In genomic region chr7:102132395-102132794, GRCm38 (mm10) we compare ENCODE assay signal across 28 mouse cellular contexts. TPM values are rescaled to one million over a fixed set of nuclear protein-coding genes. Genes with fewer than 3 reads are reported as not detected.
DNase-seq lines count a peak whose midpoint lies in the region; ATAC-seq and TF ChIP-seq lines count a peak whose summit lies in the region.
"Had no signal": no experiment of that assay in that cellular context is flagged by ENCODE, and none has a peak within 500 bp of the region (broad histone marks: within the 10 kb centered on the region; RNA-seq: fewer than 3 reads in every experiment).

No protein-coding gene starts in this region.

- TF ChIP-seq EP300 in lung, postnatal 0 days (IDR thresholded peaks at IDR 0.05), result peak; percentile 74

- H3K27ac ChIP-seq in lung, embryonic 14.5 days (ENCODE audit: low read depth), result no peak overlapping the region
- H3K27ac ChIP-seq in lung, postnatal 0 days (ENCODE audit: low read length), result no peak overlapping the region
- no peak overlapping the region for H3K27ac ChIP-seq in midbrain, embryonic 13.5 days
- H3K27ac ChIP-seq: embryonic facial prominence, embryonic 12.5 days; hindbrain, embryonic 14.5 days; kidney, postnatal 0 days; left cerebral cortex, adult 2 months; limb, embryonic 10.5 days; lung, embryonic 15.5 days had no signal

- peak; percentile 26 for DNase-seq in heart, adult 8-10 months (ENCODE audit: low spot score)
- no peak for DNase-seq in heart, postnatal 10 days
- peak; percentile 60 for DNase-seq in lung, embryonic 14.5 days
- no peak for DNase-seq in lung, adult 2 months
- peak; percentile 14 for DNase-seq in lung, postnatal 0 days (ENCODE audit: low spot score)
- peak; percentile 66 for DNase-seq in yolk sac, embryonic 10.5 days (ENCODE audit: low spot score)
- DNase-seq: cerebellum, adult 9-10 months; retina, postnatal 1 day; thymus, postnatal 14 days had no signal

- no peak overlapping the region for H3K9ac ChIP-seq in lung, embryonic 14.5 days
- no peak overlapping the region for H3K9ac ChIP-seq in lung, postnatal 0 days (replicated peaks; ENCODE audit: low read depth)
- no peak overlapping the region for H3K9ac ChIP-seq in midbrain, embryonic 13.5 days (replicated peaks)
- H3K9ac ChIP-seq: embryonic facial prominence, embryonic 12.5 days; heart, embryonic 12.5 days; hindbrain, embryonic 14.5 days; lung, embryonic 15.5 days had no signal

- H3K4me2 ChIP-seq in lung, embryonic 14.5 days, result no peak overlapping the region
- H3K4me2 ChIP-seq in lung, postnatal 0 days (replicated peaks; ENCODE audit: low read depth, low read length), result no peak overlapping the region
- H3K4me2 ChIP-seq in midbrain, embryonic 13.5 days (replicated peaks), result no peak overlapping the region
- H3K4me2 ChIP-seq: embryonic facial prominence, embryonic 12.5 days; heart, embryonic 12.5 days; hindbrain, embryonic 14.5 days; liver, embryonic 11.5 days; lung, embryonic 15.5 days had no signal

- no peak for TF ChIP-seq CTCF in lung, embryonic 14.5 days (IDR thresholded peaks at IDR 0.05; ENCODE audit: low read depth)
- TF ChIP-seq CTCF in lung, adult 2 months (IDR thresholded peaks at IDR 0.05; ENCODE audit: insufficient read depth, low read length), result no peak
- TF ChIP-seq CTCF in lung, postnatal 0 days (IDR thresholded peaks at IDR 0.05), result no peak

- intact Hi-C loops in heart, postnatal 10 days (cut with DNase I), result no loop called here

- TF ChIP-seq POLR2A in lung, adult 2 months (IDR thresholded peaks at IDR 0.05; ENCODE audit: borderline replicate concordance, extremely low read depth, low read depth, low read length), result no peak

- H3K9me3 ChIP-seq in lung, embryonic 14.5 days (ENCODE audit: low read depth, low read length), result no peaks in the 10 kb centered on the region
- H3K9me3 ChIP-seq in lung, postnatal 0 days (ENCODE audit: low read length), result no peaks in the 10 kb centered on the region
- no peaks in the 10 kb centered on the region for H3K9me3 ChIP-seq in midbrain, embryonic 13.5 days
- H3K9me3 ChIP-seq: embryonic facial prominence, embryonic 12.5 days; heart, embryonic 12.5 days; limb, embryonic 10.5 days; lung, embryonic 15.5 days had no signal

- no peaks in the 10 kb centered on the region for H3K4me1 ChIP-seq in lung, embryonic 14.5 days (ENCODE audit: insufficient read depth)
- no peaks in the 10 kb centered on the region for H3K4me1 ChIP-seq in lung, adult 2 months (ENCODE audit: control insufficient read depth, insufficient read depth, low read length)
- H3K4me1 ChIP-seq in lung, postnatal 0 days (ENCODE audit: insufficient read depth, low read depth, low read length), result no peaks in the 10 kb centered on the region
- H3K4me1 ChIP-seq in midbrain, embryonic 13.5 days (replicated peaks), result no peaks in the 10 kb centered on the region
- H3K4me1 ChIP-seq: embryonic facial prominence, embryonic 12.5 days; heart, embryonic 12.5 days; limb, embryonic 10.5 days; lung, embryonic 15.5 days had no signal

- 72% methylated on average over 4 of the region's 4 CpGs for WGBS in lung, embryonic 14.5 days
- WGBS in lung, adult 2 months, result 50% methylated on average over 4 of the region's 4 CpGs
- WGBS in lung, postnatal 0 days, result 47% methylated on average over 4 of the region's 4 CpGs
- WGBS in midbrain, embryonic 13.5 days, result 95% methylated on average over 4 of the region's 4 CpGs

- no peaks in the 10 kb centered on the region for H3K27me3 ChIP-seq in lung, embryonic 14.5 days (ENCODE audit: insufficient read depth, low read length)
- H3K27me3 ChIP-seq in lung, postnatal 0 days (replicated peaks; ENCODE audit: insufficient read depth, low read length), result no peaks in the 10 kb centered on the region
- no peaks in the 10 kb centered on the region for H3K27me3 ChIP-seq in midbrain, embryonic 13.5 days
- H3K27me3 ChIP-seq: CH12.LX; embryonic facial prominence, embryonic 12.5 days; heart, embryonic 12.5 days; lung, embryonic 15.5 days had no signal

- H3K36me3 ChIP-seq in lung, embryonic 14.5 days (ENCODE audit: insufficient read depth), result peaks cover 87% of the 10 kb centered on the region
- H3K36me3 ChIP-seq in lung, postnatal 0 days (ENCODE audit: insufficient read depth, low read length), result peaks cover 48% of the 10 kb centered on the region
- H3K36me3 ChIP-seq in midbrain, embryonic 13.5 days, result peaks cover 75% of the 10 kb centered on the region

- H3K4me3 ChIP-seq in lung, embryonic 14.5 days (ENCODE audit: low read depth, low read length), result no peak overlapping the region
- H3K4me3 ChIP-seq in lung, adult 2 months (replicated peaks; ENCODE audit: extremely low read depth, low read depth, low read length), result no peak overlapping the region
- H3K4me3 ChIP-seq in lung, postnatal 0 days (ENCODE audit: low read depth, low read length), result no peak overlapping the region
- no peak overlapping the region for H3K4me3 ChIP-seq in midbrain, embryonic 13.5 days (replicated peaks)
- H3K4me3 ChIP-seq: embryonic facial prominence, embryonic 12.5 days; erythroblast, embryonic 14.5 days; heart, embryonic 12.5 days; left cerebral cortex, adult 2 months; limb, embryonic 10.5 days; lung, embryonic 15.5 days had no signal

- peak; percentile 54; the same call in 1 of the 2 replicates for ATAC-seq in lung, embryonic 14.5 days (ENCODE audit: insufficient read depth)
- ATAC-seq in lung, postnatal 0 days, result peak; percentile 55
- ATAC-seq in midbrain, embryonic 13.5 days, result no peak
- ATAC-seq in granulocyte monocyte progenitor cell, adult 5-6 weeks (replicated peaks; ENCODE audit: poor library complexity, severe bottlenecking), result no peak
- ATAC-seq: forebrain, embryonic 14.5 days had no signal

RNA-seq across cellular contexts. Expression of gene Chrna10, which starts 15.8 kb away (rescaled TPM):
- total RNA-seq in heart, adult 8-10 months (2022), result not detected
- under 1 TPM; 0.10 to 0.30 TPM for total RNA-seq in heart, postnatal 10 days (2021)
- polyA plus RNA-seq in lung, embryonic 14.5 days (2014; fragmentation: Nextera tagmentation; extraction: Ambion mirVana), result not detected in 2 replicates
- 1.6 and 1.9 TPM in 2 replicates for polyA plus RNA-seq in lung, adult 2 months (2012; rRNA removed)
- 0.36 and 1.1 TPM in 2 replicates for polyA plus RNA-seq in lung, postnatal 0 days (2015; fragmentation: Nextera tagmentation; extraction: Ambion mirVana)
- not detected in 2 replicates for polyA plus RNA-seq in midbrain, embryonic 13.5 days (2015; fragmentation: Nextera tagmentation; extraction: Ambion mirVana)
- total RNA-seq in granulocyte monocyte progenitor cell, adult 5-6 weeks (2014; fragmentation: Nextera tagmentation), result not detected in 2 replicates
- total RNA-seq in granulocyte monocyte progenitor cell, adult 5-6 weeks (2017), result not detected in 2 replicates
- total RNA-seq: adrenal gland, adult 18-20 months; CH12.LX; gastrocnemius, postnatal 4 days; heart, postnatal 25 days had no signal
- polyA plus RNA-seq: embryonic facial prominence, embryonic 12.5 days; erythroblast, embryonic 14.5 days; forebrain, embryonic 14.5 days; heart, embryonic 12.5 days; kidney, postnatal 0 days; liver, embryonic 11.5 days; midbrain, postnatal 0 days had no signal

RNA-seq across cellular contexts. Expression of gene Art5, which starts 23.1 kb away (rescaled TPM):
- 10 to 100 TPM; 15.4 to 33.2 (median 23.0) TPM for total RNA-seq in heart, adult 8-10 months (2022)
- 1 to 10 TPM; 1.5 to 2.1 TPM for total RNA-seq in heart, postnatal 10 days (2021)
- polyA plus RNA-seq in lung, embryonic 14.5 days (2014; fragmentation: Nextera tagmentation; extraction: Ambion mirVana), result 1.1 and 1.2 TPM in 2 replicates
- 0.27 and 1.2 TPM in 2 replicates for polyA plus RNA-seq in lung, adult 2 months (2012; rRNA removed)
- 0.38 and 0.68 TPM in 2 replicates for polyA plus RNA-seq in lung, postnatal 0 days (2015; fragmentation: Nextera tagmentation; extraction: Ambion mirVana)
- polyA plus RNA-seq in midbrain, embryonic 13.5 days (2015; fragmentation: Nextera tagmentation; extraction: Ambion mirVana), result 0.50 and 0.92 TPM in 2 replicates
- total RNA-seq in granulocyte monocyte progenitor cell, adult 5-6 weeks (2014; fragmentation: Nextera tagmentation), result 1.9 TPM in 1 of 2 replicates, not detected in the other
- not detected in 2 replicates for total RNA-seq in granulocyte monocyte progenitor cell, adult 5-6 weeks (2017)
- total RNA-seq: adrenal gland, adult 18-20 months; left cerebral cortex, adult 2 months had no signal
- polyA plus RNA-seq: cortical plate, adult 2 months; erythroblast, embryonic 14.5 days had no signal

RNA-seq across cellular contexts. Expression of gene Art1, which starts 30.9 kb away (rescaled TPM):
- total RNA-seq in heart, adult 8-10 months (2022), result 100 to 1,000 TPM; 301 to 387 (median 344) TPM
- 10 to 100 TPM; 44.2 to 46.2 TPM for total RNA-seq in heart, postnatal 10 days (2021)
- polyA plus RNA-seq in lung, embryonic 14.5 days (2014; fragmentation: Nextera tagmentation; extraction: Ambion mirVana), result 0.50 and 0.65 TPM in 2 replicates
- 7.3 and 15.7 TPM in 2 replicates for polyA plus RNA-seq in lung, adult 2 months (2012; rRNA removed)
- 0.14 and 0.23 TPM in 2 replicates for polyA plus RNA-seq in lung, postnatal 0 days (2015; fragmentation: Nextera tagmentation; extraction: Ambion mirVana)
- 0.31 and 0.37 TPM in 2 replicates for polyA plus RNA-seq in midbrain, embryonic 13.5 days (2015; fragmentation: Nextera tagmentation; extraction: Ambion mirVana)
- not detected in 2 replicates for total RNA-seq in granulocyte monocyte progenitor cell, adult 5-6 weeks (2014; fragmentation: Nextera tagmentation)
- total RNA-seq in granulocyte monocyte progenitor cell, adult 5-6 weeks (2017), result 0.67 TPM in 1 of 2 replicates, not detected in the other
- total RNA-seq: left cerebral cortex, adult 2 months; neutrophil, adult 5-6 weeks had no signal
- polyA plus RNA-seq: cortical plate, adult 2 months; erythroblast, embryonic 14.5 days had no signal

RNA-seq across cellular contexts. Expression of gene Trpc2, which starts 49.5 kb away (rescaled TPM):
- total RNA-seq in heart, adult 8-10 months (2022), result under 1 TPM in 2 of 4 experiments, not detected in 2; 0.11 to 0.87 TPM
- under 1 TPM in 1 of 2 experiments, not detected in 1; 0.20 TPM for total RNA-seq in heart, postnatal 10 days (2021)
- polyA plus RNA-seq in lung, embryonic 14.5 days (2014; fragmentation: Nextera tagmentation; extraction: Ambion mirVana), result not detected in 2 replicates
- not detected in 2 replicates for polyA plus RNA-seq in lung, adult 2 months (2012; rRNA removed)
- not detected in 2 replicates for polyA plus RNA-seq in lung, postnatal 0 days (2015; fragmentation: Nextera tagmentation; extraction: Ambion mirVana)
- 0.28 TPM in 1 of 2 replicates, not detected in the other for polyA plus RNA-seq in midbrain, embryonic 13.5 days (2015; fragmentation: Nextera tagmentation; extraction: Ambion mirVana)
- total RNA-seq in granulocyte monocyte progenitor cell, adult 5-6 weeks (2014; fragmentation: Nextera tagmentation), result not detected in 2 replicates
- total RNA-seq in granulocyte monocyte progenitor cell, adult 5-6 weeks (2017), result not detected in 2 replicates
- total RNA-seq: adrenal gland, adult 18-20 months; midbrain, postnatal 0 days had no signal
- polyA plus RNA-seq: forebrain, embryonic 14.5 days; hindbrain, embryonic 14.5 days; kidney, postnatal 0 days; limb, embryonic 10.5 days; liver, embryonic 11.5 days; lung, embryonic 15.5 days; midbrain, postnatal 0 days had no signal

Comparison
In these comparisons a context has a peak if more than half of its experiments do, and no peak if none do; other contexts are left out.
1. DNase-seq: peak in heart, adult 8-10 months (single experiment), lung, embryonic 14.5 days (single experiment), lung, postnatal 0 days (single experiment) and yolk sac, embryonic 10.5 days (single experiment); none in heart, postnatal 10 days (0 of 2) and lung, adult 2 months (single experiment).
2. ATAC-seq: peak in lung, embryonic 14.5 days (single experiment) and lung, postnatal 0 days (single experiment); none in midbrain, embryonic 13.5 days (single experiment) and granulocyte monocyte progenitor cell, adult 5-6 weeks (single experiment).